ENCODE assay signal across 13 mouse cellular contexts in the genomic region with DNA sequence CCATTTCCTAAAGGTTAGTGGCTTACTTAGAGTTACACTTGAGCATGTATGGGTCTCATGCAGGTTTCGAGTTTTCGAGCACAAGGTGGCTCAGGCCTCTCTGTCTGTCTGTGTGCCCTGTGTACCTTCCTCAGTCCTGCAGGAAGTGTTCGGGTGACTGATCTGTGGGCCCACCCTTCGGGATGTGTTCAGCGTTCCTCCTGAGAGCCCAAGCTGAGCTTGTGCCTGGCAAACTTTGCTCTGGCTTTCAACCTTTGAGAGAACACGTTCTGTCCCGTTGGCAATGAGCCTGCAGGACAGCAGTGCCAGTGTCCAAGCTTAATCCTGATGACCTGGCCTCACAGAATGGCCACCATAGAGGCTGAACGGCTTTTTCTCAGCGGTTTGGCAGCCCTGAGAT. TPM values are rescaled to one million over a fixed set of nuclear protein-coding genes. Genes with fewer than 3 reads are reported as not detected.
DNase-seq lines count a peak whose midpoint lies in the region; ATAC-seq lines count a peak whose summit lies in the region.
"Had no signal": no experiment of that assay in that cellular context is flagged by ENCODE, and none has a peak within 500 bp of the region (broad histone marks: within the 10 kb centered on the region; RNA-seq: fewer than 3 reads in every experiment).

No protein-coding gene starts in this region.

- DNase-seq in midbrain, embryonic 11.5 days (ENCODE audit: low spot score, missing footprints) = peak; percentile 81
- no peak for DNase-seq in midbrain, embryonic 10.5 days (ENCODE audit: low spot score)
- DNase-seq in kidney, postnatal 10 days = peak; percentile 60
- DNase-seq in skeletal muscle tissue, adult 2 months (ENCODE audit: low read depth, low spot score) = peak; percentile 37
- DNase-seq in left cerebral cortex, adult 9 months (ENCODE audit: low spot score in 2 of 2) = no peak
- DNase-seq: gastrocnemius, postnatal 36 days; heart, postnatal 36 days; liver, embryonic 13.5 days; thymus, adult 2 months had no signal

- H3K4me1 ChIP-seq in forebrain, embryonic 15.5 days = peaks cover 16% of the 10 kb centered on the region
- H3K4me1 ChIP-seq in forebrain, embryonic 12.5 days = peaks cover 12% of the 10 kb centered on the region
- H3K4me1 ChIP-seq in midbrain, embryonic 11.5 days (ENCODE audit: control insufficient read depth, insufficient read depth, low read length) = no peaks in the 10 kb centered on the region; the same call in 1 of the 2 replicates
- peaks cover 19% of the 10 kb centered on the region for H3K4me1 ChIP-seq in midbrain, embryonic 10.5 days
- H3K4me1 ChIP-seq: liver, embryonic 13.5 days had no signal

- H3K4me3 ChIP-seq in forebrain, embryonic 15.5 days = no peak overlapping the region
- no peak overlapping the region for H3K4me3 ChIP-seq in forebrain, embryonic 12.5 days (replicated peaks)
- no peak overlapping the region for H3K4me3 ChIP-seq in midbrain, embryonic 11.5 days (ENCODE audit: low read depth, low read length)
- no peak overlapping the region for H3K4me3 ChIP-seq in midbrain, embryonic 10.5 days
- H3K4me3 ChIP-seq: heart, embryonic 10.5 days; liver, embryonic 13.5 days; neural tube, embryonic 15.5 days had no signal

- H3K4me2 ChIP-seq in forebrain, embryonic 15.5 days (replicated peaks) = no peak overlapping the region
- H3K4me2 ChIP-seq in forebrain, embryonic 12.5 days = no peak overlapping the region
- H3K4me2 ChIP-seq in midbrain, embryonic 11.5 days = no peak overlapping the region
- H3K4me2 ChIP-seq: liver, embryonic 13.5 days; neural tube, embryonic 15.5 days had no signal

- H3K36me3 ChIP-seq in forebrain, embryonic 15.5 days = no peaks in the 10 kb centered on the region
- no peaks in the 10 kb centered on the region for H3K36me3 ChIP-seq in forebrain, embryonic 12.5 days (replicated peaks)
- H3K36me3 ChIP-seq in midbrain, embryonic 11.5 days (ENCODE audit: control insufficient read depth, insufficient read depth, low read length) = no peaks in the 10 kb centered on the region
- no peaks in the 10 kb centered on the region for H3K36me3 ChIP-seq in midbrain, embryonic 10.5 days
- H3K36me3 ChIP-seq: heart, embryonic 10.5 days; liver, embryonic 13.5 days; neural tube, embryonic 15.5 days had no signal

- no peaks in the 10 kb centered on the region for H3K27me3 ChIP-seq in forebrain, embryonic 15.5 days
- peaks cover 12% of the 10 kb centered on the region; the same call in 1 of the 2 replicates for H3K27me3 ChIP-seq in forebrain, embryonic 12.5 days
- H3K27me3 ChIP-seq in midbrain, embryonic 11.5 days (ENCODE audit: control insufficient read depth, insufficient read depth, low read length) = no peaks in the 10 kb centered on the region
- no peaks in the 10 kb centered on the region for H3K27me3 ChIP-seq in midbrain, embryonic 10.5 days (ENCODE audit: low read depth, poor library complexity, severe bottlenecking)
- H3K27me3 ChIP-seq: neural tube, embryonic 15.5 days had no signal

- H3K27ac ChIP-seq in forebrain, embryonic 15.5 days (replicated peaks) = peak overlapping the region; percentile 64; the same call in 1 of the 2 replicates
- H3K27ac ChIP-seq in forebrain, embryonic 12.5 days = no peak overlapping the region
- H3K27ac ChIP-seq in midbrain, embryonic 11.5 days (ENCODE audit: low read depth, low read length) = no peak overlapping the region
- H3K27ac ChIP-seq in midbrain, embryonic 10.5 days (replicated peaks) = no peak overlapping the region
- H3K27ac ChIP-seq: heart, embryonic 10.5 days; liver, embryonic 13.5 days had no signal

- WGBS in forebrain, embryonic 15.5 days = 72% methylated on average over 9 of the region's 9 CpGs
- WGBS in forebrain, embryonic 12.5 days = 78% methylated on average over 9 of the region's 9 CpGs
- 71% methylated on average over 9 of the region's 9 CpGs for WGBS in midbrain, embryonic 11.5 days
- 80% methylated on average over 9 of the region's 9 CpGs for WGBS in midbrain, embryonic 10.5 days

- no peaks in the 10 kb centered on the region for H3K9me3 ChIP-seq in forebrain, embryonic 15.5 days
- no peaks in the 10 kb centered on the region for H3K9me3 ChIP-seq in forebrain, embryonic 12.5 days
- H3K9me3 ChIP-seq in midbrain, embryonic 11.5 days (ENCODE audit: control insufficient read depth, low read length) = no peaks in the 10 kb centered on the region
- no peaks in the 10 kb centered on the region for H3K9me3 ChIP-seq in midbrain, embryonic 10.5 days (replicated peaks)
- H3K9me3 ChIP-seq: heart, embryonic 10.5 days; liver, embryonic 13.5 days; neural tube, embryonic 15.5 days had no signal

- no peak for ATAC-seq in forebrain, embryonic 15.5 days (replicated peaks)
- ATAC-seq in forebrain, embryonic 12.5 days (ENCODE audit: low FRiP score) = no peak
- no peak for ATAC-seq in midbrain, embryonic 11.5 days (ENCODE audit: low FRiP score)

- no peak overlapping the region for H3K9ac ChIP-seq in forebrain, embryonic 15.5 days (replicated peaks)
- H3K9ac ChIP-seq in forebrain, embryonic 12.5 days = no peak overlapping the region
- H3K9ac ChIP-seq in midbrain, embryonic 11.5 days (ENCODE audit: low read length) = no peak overlapping the region
- H3K9ac ChIP-seq: liver, embryonic 13.5 days; neural tube, embryonic 15.5 days had no signal

RNA-seq across cellular contexts. Expression of gene Cdh15, which starts 22.8 kb away (rescaled TPM):
- polyA plus RNA-seq in forebrain, embryonic 15.5 days (2015; fragmentation: Nextera tagmentation; extraction: Ambion mirVana) = 1.2 TPM in 2 replicates
- 0.51 and 0.73 TPM in 2 replicates for polyA plus RNA-seq in forebrain, embryonic 12.5 days (2016; fragmentation: Nextera tagmentation; extraction: Ambion mirVana)
- polyA plus RNA-seq in midbrain, embryonic 11.5 days (2014; fragmentation: Nextera tagmentation; extraction: Ambion mirVana) = 0.47 and 0.59 TPM in 2 replicates
- polyA plus RNA-seq in midbrain, embryonic 10.5 days (2016; fragmentation: Nextera tagmentation; extraction: Ambion mirVana) = 0.51 and 0.54 TPM in 2 replicates

RNA-seq across cellular contexts. Expression of gene Acsf3, which starts 49.7 kb away (rescaled TPM):
- 14.6 and 16.4 TPM in 2 replicates for polyA plus RNA-seq in forebrain, embryonic 15.5 days (2015; fragmentation: Nextera tagmentation; extraction: Ambion mirVana)
- 16.1 and 17.3 TPM in 2 replicates for polyA plus RNA-seq in forebrain, embryonic 12.5 days (2016; fragmentation: Nextera tagmentation; extraction: Ambion mirVana)
- polyA plus RNA-seq in midbrain, embryonic 11.5 days (2014; fragmentation: Nextera tagmentation; extraction: Ambion mirVana) = 13.9 and 14.9 TPM in 2 replicates
- 17.8 and 18.6 TPM in 2 replicates for polyA plus RNA-seq in midbrain, embryonic 10.5 days (2016; fragmentation: Nextera tagmentation; extraction: Ambion mirVana)

Comparison
In these comparisons a context has a peak if more than half of its experiments do, and no peak if none do; other contexts are left out.
1. DNase-seq: peak in midbrain, embryonic 11.5 days (single experiment), kidney, postnatal 10 days (single experiment) and skeletal muscle tissue, adult 2 months (single experiment); none in midbrain, embryonic 10.5 days (single experiment) and left cerebral cortex, adult 9 months (0 of 2).